Mouse (Mus musculus) retina, postnatal 1 day (tissue): ENCODE measurements around the gene Calm1.
A peak's percentile ranks its signal among the peaks of the same experiment; 100 is the strongest.
"Not testable (repeated sequence)": the region's sequence is repeated elsewhere in the genome, so short reads cannot be mapped to it uniquely, and the experiment has no call there.

ENCODE experiments used
- DNase-seq: peaks from one replicate; pipeline ENCODE4 v3.0.0-alpha.2; 2012

Gene Calm1

DNA sequence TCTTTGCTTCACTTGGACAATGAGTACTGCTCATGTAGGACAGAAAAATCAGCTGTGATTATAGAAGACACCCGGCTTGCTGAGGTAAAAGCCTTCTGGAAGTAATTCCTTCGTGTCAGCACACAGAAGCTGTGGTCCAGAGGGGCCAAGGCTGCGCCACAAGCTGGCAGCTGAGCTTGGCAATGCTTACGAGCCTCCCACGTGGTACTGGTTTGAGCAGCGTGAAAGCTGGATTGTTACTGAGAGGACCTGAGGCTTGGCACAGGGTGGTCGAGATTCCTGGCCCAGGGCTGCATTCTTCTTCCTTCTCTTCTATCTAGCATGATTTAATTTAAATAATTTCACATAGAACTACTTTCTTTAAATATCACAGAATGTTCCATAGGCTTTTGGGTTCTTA is 2.4 kb upstream of the Calm1 start:
- no peak for DNase-seq

DNA sequence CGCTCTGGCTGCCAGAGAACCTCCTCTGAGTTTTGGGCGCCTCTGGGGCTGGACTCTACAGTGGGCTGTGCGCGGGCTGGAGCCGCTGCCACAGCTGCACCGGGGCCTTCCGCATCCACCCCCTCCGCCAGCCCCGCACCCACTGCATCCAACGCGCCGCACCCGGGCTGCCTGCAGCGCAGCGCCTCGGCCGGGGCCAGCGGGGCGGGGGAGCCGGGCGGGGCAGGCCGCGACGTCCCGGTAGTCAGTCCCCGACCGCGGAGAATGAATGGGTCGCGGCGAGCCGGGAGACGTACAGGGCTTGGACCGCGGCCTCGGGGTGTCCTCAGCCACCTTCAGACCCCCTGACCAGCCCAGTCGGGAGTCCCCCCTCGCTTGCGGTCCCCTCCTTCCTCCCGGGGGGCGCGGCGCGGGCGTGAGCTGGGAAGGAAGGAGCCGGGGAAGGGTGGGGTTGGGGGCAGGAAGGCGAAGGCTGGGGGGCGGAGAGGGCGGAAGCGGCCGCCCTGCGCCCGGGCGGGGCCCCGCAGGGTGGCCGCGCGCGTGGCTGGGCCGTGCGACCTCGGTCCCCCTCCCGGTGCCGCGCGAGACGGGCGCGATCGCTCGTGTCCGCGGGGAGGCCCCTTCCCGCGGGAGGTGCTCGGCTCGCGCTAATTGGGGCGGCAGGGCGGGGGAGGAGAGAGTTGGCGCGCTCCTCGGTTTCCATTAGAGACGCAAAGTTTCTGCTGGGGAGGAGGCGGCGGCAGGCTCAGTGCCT is 833 bp downstream of the Calm1 start:
- peak; percentile 78 for DNase-seq

DNA sequence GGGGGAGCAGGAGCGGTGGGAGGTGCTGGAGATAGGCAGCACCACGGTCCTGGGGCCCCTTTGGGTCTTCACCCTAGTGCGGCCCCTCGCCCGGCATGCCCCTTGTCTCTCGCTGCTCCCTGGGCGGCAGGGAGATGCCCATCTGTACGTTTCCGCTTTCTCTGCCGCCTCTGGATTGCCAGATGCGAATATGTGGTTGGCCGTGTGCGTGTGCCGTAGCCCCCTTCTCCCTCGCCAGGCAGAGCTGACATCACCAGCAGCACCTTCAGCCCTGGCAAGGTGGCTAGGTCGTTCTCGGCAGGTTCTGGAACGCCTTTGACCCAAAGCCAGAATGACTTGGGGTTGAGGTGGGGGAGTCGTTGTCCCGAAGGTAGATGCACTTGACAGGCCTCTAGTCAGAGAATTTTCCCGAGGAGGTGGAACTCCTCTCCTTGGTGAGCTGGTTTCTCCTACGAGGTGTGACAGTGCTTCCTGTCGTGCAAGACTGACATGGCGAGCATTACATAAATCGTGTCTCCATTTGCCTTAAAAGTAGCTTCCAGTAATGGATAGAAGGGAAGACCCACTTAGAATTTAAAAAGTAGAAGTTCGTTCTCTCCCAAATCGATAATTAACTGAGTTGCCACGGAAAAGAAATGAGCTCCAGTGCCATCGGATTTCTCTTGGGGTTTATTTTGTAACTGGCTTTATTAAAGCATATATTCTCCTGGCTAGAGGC is 1.6 kb downstream of the Calm1 start:
- no peak for DNase-seq

DNA sequence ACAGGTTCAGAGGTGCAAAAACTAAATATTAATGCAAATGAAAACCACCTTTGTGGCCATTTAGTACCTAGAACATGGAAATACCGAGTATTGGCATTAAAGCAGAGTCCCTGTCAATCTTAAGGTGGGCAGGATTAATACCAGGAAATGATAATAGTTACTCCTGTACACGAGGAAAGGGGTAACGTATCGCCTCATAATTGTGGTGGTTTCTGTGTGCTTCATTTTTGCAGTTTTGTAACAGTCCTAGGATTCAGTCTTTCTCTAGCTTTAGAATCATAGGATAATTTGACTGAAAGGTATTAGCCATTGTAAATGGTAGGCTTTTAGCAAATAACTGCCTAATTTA is 2.1 kb downstream of the Calm1 start:
- DNase-seq: no peak

DNA sequence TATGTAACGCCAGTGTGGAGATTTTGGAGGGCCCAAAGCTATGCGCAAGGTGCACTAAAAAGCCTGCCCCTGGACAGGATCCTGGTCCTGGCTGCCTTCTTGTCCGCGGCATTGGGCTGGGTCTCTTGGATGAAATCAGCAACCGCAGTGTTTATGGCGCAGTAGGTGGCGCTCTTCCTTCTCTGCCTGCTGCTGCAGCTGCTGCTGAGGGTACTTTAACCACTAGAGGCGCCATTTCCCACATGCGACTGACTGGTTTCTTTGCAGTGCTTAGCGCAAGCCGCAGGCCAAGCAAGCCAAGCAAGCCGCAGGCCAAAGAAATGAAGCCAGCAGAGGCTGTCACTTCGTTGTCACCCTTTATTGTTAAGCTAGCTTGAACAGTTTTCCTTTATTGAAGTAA is 2.6 kb downstream of the Calm1 start:
- peak; percentile 97 for DNase-seq

DNA sequence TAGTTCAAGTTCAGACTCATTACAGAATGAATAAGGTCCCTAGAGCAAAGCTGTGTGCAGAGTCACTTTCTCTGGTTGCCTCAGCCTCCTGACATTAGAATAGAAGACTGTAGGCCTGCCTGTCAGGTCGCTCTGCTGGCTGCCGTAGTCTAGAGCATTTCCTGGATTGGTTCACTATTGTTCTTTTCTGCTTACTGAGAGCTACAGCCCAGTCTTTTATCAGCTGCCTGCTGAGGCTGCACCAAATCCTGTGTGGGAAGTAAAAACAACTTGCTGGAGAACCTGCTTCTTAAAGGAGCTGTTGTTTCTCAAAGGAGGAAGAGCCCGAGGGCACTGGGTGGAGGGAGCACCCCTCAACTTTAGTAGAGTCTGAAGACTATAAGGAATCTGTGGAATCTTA is 4.5 kb downstream of the Calm1 start:
- no peak for DNase-seq

DNA sequence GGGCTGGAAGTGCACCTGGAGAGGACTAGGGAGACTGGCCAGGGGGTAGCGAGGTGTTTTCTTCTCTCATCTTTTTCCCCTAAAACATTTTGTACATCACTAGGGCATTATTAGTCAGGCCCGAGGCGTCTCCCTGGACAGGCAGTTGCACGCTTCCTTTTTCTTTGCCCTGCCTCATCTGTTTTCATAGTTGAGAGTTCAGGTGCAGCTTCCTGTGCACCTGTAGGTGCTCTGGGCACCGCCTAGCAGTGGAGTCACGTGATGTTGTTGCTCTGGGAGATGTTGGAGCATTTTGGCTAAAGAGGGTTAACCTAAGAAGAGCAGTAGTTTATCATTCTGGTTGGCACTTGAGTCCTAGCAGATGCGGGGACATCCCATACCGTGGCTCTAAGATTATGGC is 5.9 kb downstream of the Calm1 start:
- DNase-seq: no peak

DNA sequence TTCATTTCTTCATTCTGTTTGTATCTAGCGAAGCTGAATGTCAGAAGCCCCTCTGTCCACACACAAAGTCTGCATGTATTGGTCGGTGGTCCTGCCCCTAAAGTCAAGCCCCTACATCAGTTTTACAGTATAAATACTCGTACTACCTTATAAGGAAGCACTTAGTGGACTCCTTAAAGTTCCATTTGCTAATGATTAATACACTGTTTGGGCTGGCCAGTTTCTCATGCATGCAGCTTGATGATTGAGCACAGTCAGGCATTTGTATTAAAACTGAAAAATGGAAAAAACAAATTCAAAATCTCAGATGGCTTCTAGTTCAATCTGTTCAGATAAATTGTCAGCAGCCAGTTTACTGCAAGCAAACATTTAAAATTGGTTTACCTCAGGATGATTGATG is 7.3 kb downstream of the Calm1 start:
- DNase-seq: no peak

DNA sequence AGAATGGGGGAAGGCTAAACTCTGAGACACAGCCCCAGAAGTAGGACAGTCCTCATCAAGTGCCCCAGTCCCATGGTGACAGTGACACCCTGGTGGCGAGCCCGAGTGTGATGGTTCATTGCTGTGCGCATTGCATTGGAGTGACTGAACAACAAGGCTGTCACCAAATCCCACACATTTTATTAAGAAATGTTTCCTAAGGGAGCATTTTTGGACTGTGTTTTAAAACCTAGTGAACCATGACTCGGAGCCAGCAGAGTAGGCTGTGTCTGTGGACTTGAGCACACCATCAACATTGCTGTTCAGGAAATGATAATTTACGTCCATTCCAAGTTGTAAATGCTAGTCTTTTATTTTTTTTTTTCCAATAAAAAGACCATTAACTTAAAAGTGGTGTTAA is 7.7 kb downstream of the Calm1 start:
- no peak for DNase-seq

DNA sequence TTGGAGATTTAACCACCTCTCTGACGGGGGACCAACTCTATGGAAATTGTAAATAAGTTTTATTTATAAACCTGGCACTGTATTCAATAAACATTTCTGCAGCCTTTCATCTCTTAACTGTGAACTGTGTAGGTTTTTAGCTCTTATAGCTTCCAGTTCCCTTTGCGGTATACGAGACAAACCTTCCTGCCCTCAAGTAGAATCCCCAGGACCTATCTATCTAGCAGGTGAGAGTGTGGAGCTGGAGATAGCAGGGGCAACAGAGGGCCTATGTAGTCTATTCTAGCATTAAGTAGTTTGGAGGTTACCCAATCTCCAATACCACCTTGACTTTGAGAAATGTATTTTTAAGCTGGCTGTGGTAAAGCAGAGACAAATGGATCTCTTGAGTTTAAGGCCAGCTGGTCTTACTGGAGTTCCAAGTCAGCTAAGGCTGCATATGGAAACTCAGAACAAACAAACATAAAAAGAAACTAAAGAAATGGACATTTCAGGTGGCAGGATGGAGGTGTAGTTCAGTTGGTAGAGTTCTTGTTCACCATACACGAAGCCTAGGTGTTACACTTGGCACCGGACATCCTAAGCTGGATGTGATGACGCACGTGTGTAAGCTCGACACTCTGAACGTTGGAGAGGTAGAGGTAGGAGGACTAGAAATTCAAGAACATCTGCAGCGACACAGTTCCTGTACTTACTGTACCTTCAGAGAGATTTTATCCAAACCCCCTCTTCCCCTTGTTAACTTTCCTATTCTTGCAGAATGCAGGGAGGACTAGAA is 10.7 kb downstream of the Calm1 start:
- DNase-seq: no peak

DNA sequence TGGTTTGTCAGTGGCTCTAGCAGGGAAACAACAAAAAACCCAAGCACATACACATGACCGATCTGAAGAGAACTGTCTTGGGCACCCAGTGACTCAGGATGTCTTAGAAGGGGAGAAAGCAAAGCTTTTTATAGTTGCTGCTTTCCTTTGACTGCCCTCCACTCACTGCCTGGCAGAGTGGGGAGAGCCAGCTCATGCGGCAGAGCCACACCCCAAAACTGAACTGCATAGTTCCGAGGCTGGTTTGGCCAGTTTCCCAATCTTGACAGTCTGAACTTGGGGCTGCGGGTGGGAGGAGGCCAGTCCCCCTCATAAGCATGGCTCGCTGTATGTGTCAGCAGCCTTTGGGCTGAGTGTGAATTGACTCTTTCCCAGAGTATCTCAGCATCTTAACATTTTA is 11.7 kb downstream of the Calm1 start:
- DNase-seq: no peak

DNA sequence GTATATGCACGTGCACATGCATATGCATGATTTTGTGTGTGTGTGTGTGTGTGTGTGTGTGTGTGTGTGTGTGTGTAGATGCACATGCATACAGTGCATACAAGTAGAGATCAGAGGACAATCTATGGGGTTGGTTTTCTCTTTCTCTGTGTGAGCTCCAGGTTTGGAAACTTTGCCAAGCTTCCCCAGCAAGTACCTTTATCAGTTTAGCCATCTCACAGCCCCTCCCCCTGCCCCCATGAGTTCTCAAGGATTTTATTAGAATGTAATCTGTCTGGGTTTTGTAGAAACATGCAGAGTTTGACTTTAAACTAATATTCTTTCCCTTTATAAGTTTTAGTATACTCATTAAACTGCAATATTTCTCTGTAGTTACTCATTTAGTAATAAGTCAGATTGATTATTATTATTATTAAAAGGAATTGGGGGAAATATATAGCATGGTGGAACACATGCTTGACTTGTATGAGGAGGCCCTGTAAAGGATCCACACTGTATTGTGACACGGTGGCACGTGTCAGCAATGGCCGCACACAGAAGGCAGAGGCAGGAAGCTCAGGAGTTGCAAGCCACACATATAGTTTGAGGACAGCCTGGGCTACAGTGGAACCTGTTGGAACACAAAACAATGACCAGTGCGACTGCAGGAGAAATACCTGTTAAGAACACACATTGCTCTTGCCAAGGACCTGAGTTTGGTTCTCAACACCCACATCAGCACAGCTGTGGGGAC is 12.4 kb downstream of the Calm1 start:
- no peak for DNase-seq

DNA sequence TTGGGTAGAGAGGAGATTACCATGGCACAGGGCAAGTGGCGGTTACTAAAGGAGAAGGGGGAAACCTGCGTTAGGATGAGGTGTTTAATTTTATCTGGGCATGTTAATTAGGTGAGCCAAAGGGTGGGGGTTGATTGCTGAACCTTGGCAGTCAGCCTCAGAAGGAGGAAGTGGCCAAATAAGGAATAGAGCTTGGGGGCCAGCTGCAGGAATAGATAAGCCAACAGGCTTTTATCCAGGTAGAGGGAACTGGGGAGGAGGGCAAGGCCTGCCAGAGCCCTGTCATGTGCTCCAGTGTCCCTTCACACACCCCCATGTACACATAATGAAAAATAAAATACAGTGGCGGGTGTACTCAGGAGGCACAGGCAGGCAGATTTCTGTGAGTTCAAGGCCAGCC is 13.2 kb downstream of the Calm1 start:
- no peak for DNase-seq

DNA sequence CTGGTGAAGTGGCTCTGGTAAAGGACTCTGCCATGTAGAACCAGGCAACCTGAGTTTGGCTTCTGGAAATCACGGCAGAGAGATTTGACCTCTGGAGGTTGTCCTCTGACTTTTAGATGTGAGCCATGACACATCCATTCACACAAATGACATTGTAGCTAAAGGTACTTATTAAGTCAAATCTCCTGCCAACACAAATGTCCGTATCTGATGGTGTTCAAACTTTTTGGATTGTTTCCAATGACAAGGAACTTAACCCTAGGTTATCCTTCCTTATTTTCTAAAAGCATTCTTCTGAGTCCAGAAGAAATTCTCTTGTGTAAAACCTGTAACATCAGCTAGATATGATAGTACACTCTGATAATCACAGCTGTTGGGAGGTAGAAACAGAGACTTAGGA is 13.9 kb downstream of the Calm1 start:
- no peak for DNase-seq

DNA sequence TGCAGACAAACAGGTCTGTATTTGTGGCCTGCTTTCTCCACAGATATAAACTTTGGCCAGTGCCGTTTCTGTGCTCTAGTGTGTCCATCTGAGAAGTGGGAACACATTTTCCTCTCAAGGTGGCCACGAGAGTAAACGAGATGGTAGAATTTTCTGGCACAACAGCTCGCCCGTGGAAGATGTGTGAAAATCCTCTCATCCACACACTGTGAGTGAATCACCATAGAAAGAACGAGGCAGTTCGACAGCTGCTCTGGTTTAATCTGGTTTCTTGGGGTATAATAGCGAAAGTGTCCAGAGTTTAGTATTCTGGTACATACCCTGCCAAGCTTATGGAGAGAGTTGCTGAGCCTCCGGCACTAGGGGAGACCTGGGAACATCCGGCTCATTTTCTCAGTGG is 14.9 kb downstream of the Calm1 start:
- no peak for DNase-seq

DNA sequence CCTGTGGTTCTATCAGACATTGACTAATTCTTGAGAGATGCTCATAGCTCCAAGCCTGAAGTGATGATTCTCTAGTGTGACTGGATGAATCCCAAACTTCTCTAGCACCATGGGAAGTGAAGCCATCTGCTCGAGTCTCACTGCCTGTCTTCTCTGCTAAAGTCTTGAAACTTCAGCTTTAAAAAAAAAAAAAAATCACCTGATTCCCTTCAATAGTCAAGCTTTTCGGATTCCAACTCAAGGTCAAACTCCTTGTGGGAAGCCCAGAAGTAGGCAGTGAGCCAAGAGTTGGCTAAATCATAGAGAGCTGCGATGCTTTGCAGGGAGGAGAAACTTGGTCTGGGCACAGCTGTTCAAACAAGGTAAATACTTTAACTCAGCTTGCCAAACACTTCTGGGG is 15.5 kb downstream of the Calm1 start:
- no peak for DNase-seq

DNA sequence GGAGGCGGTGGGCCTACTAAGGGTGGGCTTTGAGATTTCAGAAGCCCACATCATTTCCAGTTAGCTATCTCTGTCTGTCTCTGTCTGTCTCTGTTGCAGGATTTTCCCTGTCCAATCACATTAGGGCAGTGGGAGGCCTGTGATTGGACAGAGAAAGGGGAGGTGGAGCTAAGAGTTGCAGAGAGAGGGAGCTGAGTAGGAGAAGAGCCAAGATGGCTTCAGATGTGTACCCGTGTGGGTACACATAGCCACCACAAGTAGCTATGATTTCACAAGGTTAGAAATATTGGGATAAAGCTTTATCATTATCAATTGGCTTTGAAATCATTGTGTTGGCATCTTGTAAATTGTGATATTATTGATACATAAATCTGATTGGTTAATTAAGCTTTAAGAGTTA is 17.9 kb downstream of the Calm1 start:
- not testable (repeated sequence) for DNase-seq

DNA sequence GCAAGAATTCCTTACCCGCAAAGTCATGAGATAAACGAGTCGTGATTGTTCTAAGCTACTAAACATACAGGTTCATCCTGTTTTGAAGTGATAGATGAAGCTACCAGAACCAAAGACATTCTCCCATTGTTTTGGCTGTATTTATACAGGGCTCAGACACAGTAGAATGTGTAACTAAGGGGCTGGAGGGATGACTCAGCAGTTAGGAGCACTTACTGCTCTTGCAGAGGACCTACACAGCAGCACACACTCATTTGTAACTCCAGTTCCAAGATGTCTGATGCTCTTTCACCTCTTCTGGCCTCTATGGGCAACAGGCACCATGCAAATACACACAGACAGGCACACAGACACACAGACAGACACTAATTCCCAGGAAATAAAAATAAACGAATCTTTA is 20.8 kb downstream of the Calm1 start:
- DNase-seq: no peak

DNA sequence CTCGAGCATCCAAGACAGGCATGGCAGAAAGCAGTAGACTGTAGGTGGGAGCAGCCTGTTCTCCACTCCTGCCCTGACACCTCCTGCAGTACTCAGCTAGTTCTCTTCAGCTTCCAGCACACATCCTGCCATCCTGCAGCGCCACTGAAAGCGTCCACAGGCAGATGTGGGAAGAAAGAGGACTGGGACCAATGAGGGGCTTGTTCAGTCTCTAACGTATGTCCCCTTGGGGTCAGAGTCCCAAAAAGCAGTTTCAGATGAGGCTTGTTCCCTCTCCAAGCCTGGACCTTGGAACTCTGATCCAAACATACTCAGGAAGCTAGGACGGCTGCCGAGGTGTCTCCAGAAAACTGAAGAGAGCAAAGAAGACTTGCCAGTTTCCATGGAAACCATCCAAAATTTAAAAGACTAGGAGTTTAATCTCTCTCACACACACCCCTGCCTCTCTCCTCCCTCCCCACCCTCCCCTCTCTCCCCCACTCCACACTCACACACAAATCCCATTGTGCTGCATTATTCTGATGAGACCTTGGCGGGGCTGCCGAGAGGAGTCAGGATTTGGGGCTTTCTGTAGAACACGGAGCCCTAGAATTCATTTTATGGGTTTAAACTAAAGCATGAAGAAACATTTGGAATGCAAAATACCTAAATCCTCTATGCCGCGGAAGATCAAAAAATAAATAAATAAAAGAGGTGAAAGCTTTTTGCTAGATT is 22.5 kb downstream of the Calm1 start:
- DNase-seq: peak; percentile 32

DNA sequence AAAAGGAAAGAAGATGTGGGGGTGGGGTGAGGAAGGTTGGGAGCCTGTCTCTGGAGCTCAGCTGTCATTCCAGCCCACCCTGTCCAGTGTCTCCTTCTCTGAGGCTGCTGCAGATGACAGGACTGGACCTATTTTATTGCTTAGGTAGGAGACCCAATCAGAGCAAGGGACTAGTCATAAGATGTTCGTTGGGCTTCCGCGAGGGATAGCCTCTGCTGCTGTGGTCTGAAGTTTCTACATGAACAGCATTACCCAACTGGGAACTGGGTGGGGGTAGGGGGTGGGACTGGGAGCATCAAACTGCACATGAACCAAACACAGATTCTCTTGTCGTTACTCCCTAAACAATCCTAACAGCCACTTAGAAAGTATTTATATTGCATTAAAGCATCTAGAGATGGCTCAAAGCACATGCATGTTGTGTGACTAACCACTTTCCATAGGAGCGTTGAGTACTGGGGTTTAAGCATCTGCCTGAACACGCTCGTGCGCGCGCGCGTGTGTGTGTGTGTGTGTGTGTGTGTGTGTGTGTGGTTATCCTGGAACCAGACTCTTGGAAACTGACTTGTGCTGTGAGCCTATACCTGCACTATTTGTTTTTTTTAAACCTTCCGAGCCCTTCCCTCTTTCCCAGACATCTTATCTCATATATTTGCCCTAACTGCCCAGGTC is 23.2 kb downstream of the Calm1 start:
- DNase-seq: no peak

DNA sequence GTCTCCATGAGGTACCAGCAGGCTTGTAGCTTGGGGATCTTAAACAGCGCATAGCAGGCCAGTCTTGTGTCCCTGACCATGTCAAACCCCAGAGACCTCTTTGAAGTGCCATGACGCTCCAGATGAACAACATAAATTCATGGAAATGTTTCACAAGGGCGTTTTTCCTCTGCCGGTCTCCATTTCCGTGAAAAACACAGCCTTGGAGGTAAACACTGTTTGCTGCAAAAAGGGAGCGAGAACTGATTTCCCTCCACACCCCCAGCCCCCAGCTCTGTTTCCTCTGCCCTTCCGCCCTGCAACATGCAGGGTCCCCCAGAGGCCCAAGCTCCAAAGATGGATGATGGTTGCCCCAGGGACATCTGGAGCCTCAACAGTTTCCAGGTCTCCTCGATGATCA is 24.3 kb downstream of the Calm1 start:
- no peak for DNase-seq

DNA sequence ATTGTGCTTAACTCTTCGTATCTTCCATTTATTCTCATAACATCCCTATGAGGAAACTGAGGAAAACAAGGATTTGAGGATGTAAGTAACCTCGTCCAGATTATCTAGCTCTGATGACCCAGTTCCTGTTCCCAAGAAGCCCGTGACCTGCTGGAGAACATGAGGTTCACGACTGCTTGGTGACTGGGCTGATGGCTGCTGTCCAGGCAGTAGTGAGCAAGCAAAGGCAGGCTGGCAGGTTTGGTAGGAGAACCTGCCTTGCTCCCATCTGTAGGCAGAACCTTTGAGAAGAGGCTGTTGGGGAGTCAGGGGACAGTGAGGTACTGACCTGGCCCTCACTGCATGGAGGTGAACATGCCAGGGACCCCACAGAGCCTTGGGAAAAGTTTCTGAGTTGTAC is 26.0 kb downstream of the Calm1 start:
- DNase-seq: no peak
